Mouse (Mus musculus): ENCODE results near the gene Zfp46.

Gene Zfp46

GRCm38 (mm10) chr4:136311042-136311999 lies 26.8 kb downstream of the Zfp46 start:
- in situ Hi-C loops (cut with MboI, MseI), result no loop called here

- in situ Hi-C loops (cut with MboI, MseI), result no loop called here
These were observed 28.1 kb downstream of the Zfp46 start for GRCm38 (mm10) chr4:136312616-136313015.

GRCm38 (mm10) chr4:136317667-136318066 lies 33.2 kb downstream of the Zfp46 start:
- in situ Hi-C loops (cut with MboI, MseI), result no loop called here

- in situ Hi-C loops (cut with MboI, MseI), result no loop called here
These were observed 35.5 kb downstream of the Zfp46 start for GRCm38 (mm10) chr4:136320016-136320415.

GRCm38 (mm10) chr4:136324226-136324625 lies 39.7 kb downstream of the Zfp46 start:
- in situ Hi-C loops (cut with MboI, MseI), result no loop called here

- in situ Hi-C loops (cut with MboI, MseI), result no loop called here
These were observed 42.8 kb downstream of the Zfp46 start for GRCm38 (mm10) chr4:136327238-136327637.

GRCm38 (mm10) chr4:136328115-136328514 lies 43.6 kb downstream of the Zfp46 start:
- in situ Hi-C loops (cut with MboI, MseI), result no loop called here

GRCm38 (mm10) chr4:136331709-136332108 lies 47.2 kb downstream of the Zfp46 start:
- in situ Hi-C loops (cut with MboI, MseI), result no loop called here

- in situ Hi-C loops (cut with MboI, MseI), result no loop called here
These were observed 48.7 kb downstream of the Zfp46 start for GRCm38 (mm10) chr4:136333191-136333590.

- in situ Hi-C loops (cut with MboI, MseI), result no loop called here
These were observed 50.6 kb downstream of the Zfp46 start for GRCm38 (mm10) chr4:136335065-136335464.

GRCm38 (mm10) chr4:136337129-136337528 lies 52.6 kb downstream of the Zfp46 start:
- in situ Hi-C loops (cut with MboI, MseI), result no loop called here
